Mouse (Mus musculus): Measurements from ENCODE around the gene Gm27021.
A peak's percentile ranks its signal among the peaks of the same experiment; 100 is the strongest.

Gm27021 gene

DNA sequence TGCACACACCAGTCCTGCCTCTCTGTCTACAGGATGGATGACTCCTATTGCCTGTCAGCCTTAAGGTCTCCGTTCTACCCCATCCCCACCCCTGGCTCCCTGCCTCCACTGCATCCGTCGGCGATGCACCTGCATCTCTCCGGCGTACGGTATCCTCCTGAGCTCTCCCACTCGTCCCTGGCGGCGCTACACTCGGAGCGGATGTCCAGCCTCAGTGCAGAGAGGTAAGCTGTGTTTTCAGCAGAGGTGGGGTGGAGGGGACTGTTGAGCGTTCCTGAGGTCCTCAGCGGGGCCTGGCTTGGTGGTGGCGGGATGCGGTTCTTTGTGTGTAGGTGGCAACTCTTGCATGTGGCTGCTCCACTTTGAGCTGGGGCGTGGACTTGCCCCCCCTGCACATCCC lies 100.1 kb downstream of the Gm27021 start:
- DNase-seq (ENCODE audit: low read depth, low spot score) = peak; percentile 33

DNA sequence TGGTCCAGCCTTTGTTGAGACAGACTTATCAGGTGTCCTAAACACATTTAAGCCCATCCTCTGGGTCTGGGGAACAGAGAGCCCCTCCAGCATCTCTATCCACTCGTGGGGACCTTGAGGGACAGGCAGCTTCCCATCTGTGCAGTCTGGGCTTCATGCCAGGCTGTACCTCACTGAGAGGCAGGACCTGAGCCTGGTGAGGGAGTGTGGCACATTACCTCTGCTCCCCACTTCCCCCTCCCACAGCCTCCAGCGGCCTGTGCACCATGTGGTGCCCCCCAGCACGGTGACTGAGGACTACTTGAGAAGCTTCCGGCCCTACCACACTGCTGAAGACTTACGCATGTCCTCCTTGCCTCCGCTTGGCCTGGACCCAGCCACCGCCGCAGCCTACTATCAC lies 101.2 kb downstream of the Gm27021 start:
- no peak for DNase-seq (ENCODE audit: low read depth, low spot score)

DNA sequence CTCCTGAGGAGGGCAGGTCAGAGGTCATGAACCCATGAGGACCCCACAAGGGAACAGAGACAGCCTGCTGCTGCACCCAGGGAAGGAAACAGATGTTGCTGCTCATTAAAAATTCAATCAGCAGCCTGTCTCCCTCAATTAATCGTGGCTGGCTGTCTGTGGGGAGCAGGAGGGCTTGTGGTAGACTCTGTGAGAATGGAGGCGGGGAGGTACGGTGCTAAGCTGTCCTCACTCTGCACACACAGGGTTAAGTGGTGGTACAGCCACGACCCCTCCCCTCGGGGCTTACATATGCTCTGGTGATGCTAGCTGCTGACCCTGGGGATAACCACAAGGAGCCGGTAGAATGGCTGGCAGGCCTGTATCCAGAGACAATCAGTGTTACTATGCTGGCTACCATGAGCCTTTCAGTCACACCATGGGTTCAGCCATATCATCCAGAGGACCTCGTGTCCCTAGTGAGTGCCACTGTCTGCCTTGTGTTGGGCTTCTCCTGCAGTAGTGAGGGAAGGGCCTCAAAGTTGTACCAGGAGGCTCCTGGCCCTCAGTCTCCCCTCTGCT lies 102.6 kb downstream of the Gm27021 start:
- DNase-seq (ENCODE audit: low read depth, low spot score) = no peak

DNA sequence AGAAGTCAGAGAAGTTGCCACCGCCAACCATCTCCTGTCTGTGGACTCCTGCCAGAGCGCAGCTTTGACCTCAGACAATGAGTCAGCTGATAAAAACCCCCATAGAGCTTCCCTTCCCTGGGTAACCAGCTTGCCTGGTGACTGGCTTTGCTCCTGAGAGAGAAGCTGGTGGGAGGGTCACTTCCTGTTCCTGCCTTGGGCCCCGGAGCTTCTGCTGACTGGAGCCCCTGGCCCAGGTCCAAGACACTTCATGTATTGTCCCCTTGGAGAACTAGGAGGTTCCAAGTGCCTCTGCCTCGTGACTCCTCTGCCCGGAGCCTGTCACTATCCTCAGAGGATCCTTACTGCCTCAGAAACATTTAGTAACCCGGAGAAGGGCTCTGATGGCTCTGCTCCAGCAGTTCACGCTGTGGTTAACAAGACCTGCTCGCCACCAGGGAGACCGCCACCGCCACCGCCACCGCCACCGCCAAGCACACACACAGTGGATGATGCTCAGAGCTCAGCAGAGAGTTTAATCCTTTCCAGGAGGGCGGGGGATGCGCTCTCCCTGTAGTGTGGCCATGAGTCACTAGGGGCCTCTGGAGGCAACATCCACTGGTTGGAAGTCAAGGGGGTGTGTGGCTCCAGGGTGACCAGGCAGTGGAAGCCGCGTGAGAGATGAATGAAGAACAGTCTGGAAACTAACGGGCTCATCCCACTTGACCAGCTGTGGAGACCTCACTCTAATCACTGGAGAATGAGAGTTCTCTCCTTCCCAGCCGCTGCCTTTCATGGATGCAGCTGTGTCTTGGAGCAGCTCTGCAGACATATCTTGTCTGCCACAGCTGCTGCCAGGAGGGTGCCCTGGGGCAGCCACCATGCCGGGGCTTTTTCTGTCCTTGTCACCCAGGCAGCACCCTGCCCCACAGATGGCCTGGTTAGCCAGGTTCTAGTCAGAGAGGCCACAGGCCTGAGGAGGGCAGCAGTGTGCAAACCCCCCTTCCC lies 103.7 kb downstream of the Gm27021 start:
- peak; percentile 68 for DNase-seq (ENCODE audit: low read depth, low spot score)

DNA sequence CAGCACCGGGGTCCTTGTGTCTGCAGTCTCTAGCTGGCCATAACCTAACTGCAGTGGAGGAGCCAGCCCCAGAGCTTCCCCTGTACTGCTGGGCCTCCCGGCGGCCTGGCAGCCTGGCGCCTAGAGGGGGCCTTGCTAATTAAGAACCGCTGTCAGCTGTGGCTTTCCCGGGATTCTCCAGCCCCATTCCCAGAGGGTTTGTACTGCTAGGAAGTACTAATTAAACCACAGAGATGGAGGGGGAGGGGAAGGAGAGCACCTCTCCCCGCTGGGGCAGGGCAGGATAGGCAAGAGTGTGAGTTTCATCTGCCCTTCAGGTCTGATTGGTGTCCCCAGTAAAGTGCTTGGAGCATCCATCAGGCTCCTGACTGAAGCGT lies 104.5 kb downstream of the Gm27021 start:
- DNase-seq (ENCODE audit: low read depth, low spot score) = no peak

DNA sequence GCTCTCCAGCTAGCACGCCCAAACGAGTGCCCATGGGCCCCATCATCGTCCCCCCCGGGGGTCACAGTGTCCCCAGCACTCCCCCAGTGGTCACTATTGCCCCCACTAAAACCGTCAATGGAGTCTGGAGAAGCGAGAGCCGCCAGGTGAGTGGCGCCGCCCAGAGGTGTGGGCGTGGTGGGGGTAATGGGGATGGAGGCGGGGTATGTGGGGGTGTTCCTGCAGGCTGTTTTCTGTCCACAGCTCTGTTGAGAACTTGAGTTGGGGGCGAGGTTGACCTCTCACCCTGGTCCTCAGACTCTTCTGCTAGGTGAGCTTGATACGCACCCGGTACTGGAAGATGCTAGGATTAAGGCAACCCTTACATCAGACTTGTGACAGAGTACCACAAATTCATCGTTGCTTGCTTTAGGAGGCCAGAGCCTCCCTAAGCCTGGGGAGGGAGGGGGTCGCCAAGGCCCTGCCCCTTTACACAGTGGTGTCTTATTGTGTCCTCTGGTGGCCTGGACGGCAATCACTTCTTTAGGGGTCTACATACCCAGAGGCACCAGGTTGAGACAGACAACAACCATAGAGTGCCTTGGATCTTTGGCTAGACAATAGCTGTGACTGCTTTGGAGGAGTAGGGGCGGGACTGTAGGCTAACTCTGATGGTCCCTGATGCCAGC lies 105.1 kb downstream of the Gm27021 start:
- no peak for DNase-seq (ENCODE audit: low read depth, low spot score)

DNA sequence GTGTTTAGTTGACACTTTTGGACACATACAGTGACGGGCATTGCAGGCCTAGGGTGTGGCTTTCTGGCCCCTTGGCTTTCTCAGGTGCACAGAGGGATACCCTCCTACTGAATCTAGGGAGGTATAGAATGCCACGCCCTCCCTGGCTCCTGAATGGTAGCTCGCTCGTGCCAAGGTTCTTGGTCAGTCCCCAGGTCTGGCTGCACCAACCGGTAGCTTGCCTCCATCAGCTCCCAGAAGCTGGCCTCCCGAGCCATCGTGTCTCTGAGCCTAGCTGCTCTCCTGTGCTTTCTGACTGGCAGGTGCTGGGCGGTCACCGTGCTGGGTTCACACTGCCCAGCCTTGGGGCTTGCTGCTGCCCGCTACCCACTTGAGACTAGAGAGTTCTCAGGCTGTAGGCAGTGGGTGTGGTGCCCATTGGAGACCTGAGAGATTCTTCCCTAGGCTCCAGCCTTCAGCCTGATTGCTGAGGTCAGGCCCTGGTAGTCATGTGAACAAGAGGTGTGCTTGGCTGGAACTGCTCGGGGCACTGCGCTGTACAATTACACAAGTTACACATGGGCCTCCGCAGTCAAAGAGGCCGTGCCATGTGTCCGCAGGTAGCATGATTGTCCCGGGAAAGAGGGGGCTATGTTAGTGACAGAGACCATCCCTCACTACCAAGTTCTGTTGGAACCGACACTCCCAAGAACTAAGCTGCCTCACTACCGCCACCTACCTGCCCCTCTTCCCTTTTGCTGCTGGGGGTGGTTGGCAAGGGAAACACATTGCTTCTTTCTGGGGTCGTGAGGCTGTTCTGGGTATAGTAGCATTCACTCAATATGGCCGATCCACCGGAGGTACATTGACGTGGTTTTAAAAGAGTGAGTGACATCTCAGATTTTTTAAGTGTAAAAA lies 106.1 kb downstream of the Gm27021 start:
- DNase-seq (ENCODE audit: low read depth, low spot score) = peak; percentile 58

DNA sequence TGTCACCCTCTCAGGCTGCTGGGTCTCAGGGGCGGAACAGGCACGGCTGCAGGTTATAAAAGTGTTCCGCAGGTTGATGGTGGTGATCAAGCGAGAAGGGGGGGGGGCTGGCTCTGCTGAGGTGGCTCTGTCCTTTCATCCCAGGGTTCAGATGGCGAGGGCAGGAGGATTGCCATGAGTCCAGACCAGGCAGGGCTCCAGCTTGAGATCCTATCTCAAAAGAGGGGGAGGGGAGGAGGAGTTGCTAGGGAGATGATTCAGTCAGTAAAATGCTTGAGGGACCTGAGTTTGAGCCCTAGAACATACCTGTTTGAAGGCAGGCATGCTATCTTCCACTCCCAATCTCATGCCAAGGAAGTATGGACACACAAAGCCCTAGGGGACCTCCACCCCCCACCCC lies 107.3 kb downstream of the Gm27021 start:
- DNase-seq (ENCODE audit: low read depth, low spot score) = no peak

DNA sequence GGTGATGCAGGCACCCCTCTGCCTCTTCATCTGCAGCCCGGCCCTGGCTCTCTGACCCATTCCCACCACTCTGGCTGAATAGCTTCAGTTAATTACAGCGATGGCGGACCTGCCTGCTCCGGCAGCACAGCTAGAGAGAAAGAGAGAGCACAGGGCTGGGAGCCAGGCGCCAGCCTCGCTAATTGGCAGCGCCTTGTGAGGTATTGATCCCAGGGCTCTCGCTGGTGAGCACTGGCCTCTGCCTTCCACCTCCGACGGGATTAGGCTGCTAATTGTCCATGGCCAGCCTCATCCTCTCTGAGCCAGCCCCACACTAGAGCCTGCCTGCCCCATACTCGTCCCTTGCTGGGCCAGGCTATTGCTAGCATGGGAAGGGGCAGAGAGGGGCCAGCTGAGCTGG lies 108.2 kb downstream of the Gm27021 start:
- DNase-seq (ENCODE audit: low read depth, low spot score) = no peak

Measured in ZHBTc4 (cell line).